7 mouse cellular contexts compared by ENCODE assay signal in genomic region chr8:121301431-121301830, GRCm38 (mm10).
A peak's percentile ranks its signal among the peaks of the same experiment; 100 is the strongest.
DNase-seq lines count a peak whose midpoint lies in the region; ATAC-seq lines count a peak whose summit lies in the region.

No protein-coding gene starts in this region.

- no peaks in the 10 kb centered on the region for H3K27me3 ChIP-seq in hindbrain, embryonic 15.5 days
- H3K27me3 ChIP-seq in midbrain, embryonic 13.5 days: peaks cover 13% of the 10 kb centered on the region; the same call in 1 of the 2 replicates

- peak; percentile 16 for DNase-seq in ZHBTc4 (ENCODE audit: low read depth, low spot score)
- peak; percentile 77 for DNase-seq in embryo, embryonic 10.5 days (ENCODE audit: low spot score)
- DNase-seq in frontal cortex, postnatal 25 days (ENCODE audit: low spot score in 2 of 2): no peak
- DNase-seq in layer of hippocampus, adult 9-10 months (ENCODE audit: low spot score): no peak

- peak overlapping the region; percentile 45 for H3K4me2 ChIP-seq in hindbrain, embryonic 15.5 days
- peak overlapping the region; percentile 44 for H3K4me2 ChIP-seq in midbrain, embryonic 13.5 days (replicated peaks)

- H3K4me3 ChIP-seq in hindbrain, embryonic 15.5 days: peak overlapping the region; percentile 1; the same call in 1 of the 2 replicates
- peak overlapping the region; percentile 3; the same call in 1 of the 2 replicates for H3K4me3 ChIP-seq in midbrain, embryonic 13.5 days (replicated peaks)

- no peak overlapping the region for H3K27ac ChIP-seq in hindbrain, embryonic 15.5 days (replicated peaks)
- no peak overlapping the region for H3K27ac ChIP-seq in midbrain, embryonic 13.5 days

- H3K4me1 ChIP-seq in hindbrain, embryonic 15.5 days (replicated peaks): peaks cover 31% of the 10 kb centered on the region
- H3K4me1 ChIP-seq in midbrain, embryonic 13.5 days (replicated peaks): peaks cover 32% of the 10 kb centered on the region

- 12% methylated on average over 15 of the region's 15 CpGs for WGBS in hindbrain, embryonic 15.5 days
- 4% methylated on average over 15 of the region's 15 CpGs for WGBS in midbrain, embryonic 13.5 days

- ATAC-seq in hindbrain, embryonic 15.5 days (ENCODE audit: low FRiP score, low read depth): no peak
- 0 out of 2 replicates have a peak, but pooled peaks have one; percentile 19 for ATAC-seq in midbrain, embryonic 13.5 days
- ATAC-seq in granulocyte monocyte progenitor cell, adult 5-6 weeks (replicated peaks; ENCODE audit: poor library complexity, severe bottlenecking): no peak

- H3K36me3 ChIP-seq in hindbrain, embryonic 15.5 days: no peaks in the 10 kb centered on the region
- no peaks in the 10 kb centered on the region for H3K36me3 ChIP-seq in midbrain, embryonic 13.5 days

- H3K9ac ChIP-seq in hindbrain, embryonic 15.5 days: 0 out of 2 replicates have a peak overlapping the region, but pooled peaks have one; percentile 12
- peak overlapping the region; percentile 40; the same call in 1 of the 2 replicates for H3K9ac ChIP-seq in midbrain, embryonic 13.5 days (replicated peaks)

- no peaks in the 10 kb centered on the region for H3K9me3 ChIP-seq in hindbrain, embryonic 15.5 days
- H3K9me3 ChIP-seq in midbrain, embryonic 13.5 days: no peaks in the 10 kb centered on the region

Comparison
In these comparisons a context has a peak if more than half of its experiments do, and no peak if none do; other contexts are left out.
1. DNase-seq: peak in ZHBTc4 (single experiment) and embryo, embryonic 10.5 days (single experiment); none in frontal cortex, postnatal 25 days (0 of 2) and layer of hippocampus, adult 9-10 months (single experiment).